Mouse (Mus musculus) brain, embryonic 14.5 days (tissue): ENCODE results near the gene Vmn1r130. TPM values are rescaled to one million over a fixed set of nuclear protein-coding genes. Genes with fewer than 3 reads are reported as not detected.
"Not testable (repeated sequence)": the region's sequence is repeated elsewhere in the genome, so short reads cannot be mapped to it uniquely, and the experiment has no call there.

Experiments used
- DNase-seq: peaks from one replicate; pipeline ENCODE4 v3.0.0-alpha.2; 2011; ENCODE audit warnings: low read depth
- polyA plus RNA-seq: library from polyadenylated mRNA; depleted of rRNA; stranded (reverse); fragments of >200 nt; gene quantifications from 2 replicates; pipeline ENCODE4 v1.2.3, GENCODE M21; 2012; rRNA removed

The Vmn1r130 gene
- polyA plus RNA-seq, result not detected in 2 replicates

DNA sequence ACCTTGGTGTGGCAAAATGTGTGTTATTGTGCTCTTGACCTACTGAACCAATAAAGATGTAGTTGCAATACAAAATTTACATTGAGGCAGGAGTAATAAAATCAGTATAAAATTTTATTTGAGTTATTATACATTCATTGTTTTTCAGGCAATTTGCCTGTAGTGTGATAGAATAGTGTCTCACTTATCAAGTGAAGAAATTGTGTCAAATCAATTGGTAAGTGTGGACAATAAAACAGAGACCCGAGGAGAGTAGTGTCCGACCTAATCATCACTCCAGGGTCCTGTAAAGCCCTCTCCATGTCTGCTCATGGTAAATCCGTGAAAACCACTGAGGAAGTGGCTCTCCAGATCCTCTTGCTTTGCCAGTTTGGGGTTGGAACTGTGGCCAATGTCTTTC is at the start of gene Vmn1r130:
Vmn1r130 (plus strand) TSS at position 301 of the 400 bp plus-strand sequence.
- not testable (repeated sequence) for DNase-seq

DNA sequence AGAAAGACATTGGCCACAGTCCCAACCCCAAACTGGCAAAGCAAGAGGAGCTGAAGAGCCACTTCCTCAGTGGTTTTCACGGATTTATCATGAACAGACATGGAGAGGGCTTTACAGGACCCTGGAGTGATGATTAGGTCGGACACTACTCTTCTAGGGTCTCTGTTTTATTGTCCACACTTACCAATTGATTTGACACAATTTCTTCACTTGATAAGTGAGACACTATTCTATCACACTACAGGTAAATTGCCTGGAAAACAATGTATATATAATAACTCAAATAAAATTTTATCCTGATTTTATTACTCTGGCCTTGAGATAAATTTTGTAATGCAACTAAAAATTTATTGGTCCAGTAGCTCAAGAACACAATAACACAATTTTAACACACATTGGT is 34.4 kb downstream of the Vmn1r130 start, which contains the start of gene Vmn1r131:
Vmn1r131 (minus strand) TSS at position 101 of the 400 bp plus-strand sequence.
- DNase-seq, result not testable (repeated sequence)

Other genes with a start within 250 kb of the Vmn1r130 start
- gene Vmn1r125, start 239.6 kb upstream of the Vmn1r130 start, polyA plus RNA-seq, result not detected in 2 replicates
- gene Vmn1r126, start 210.3 kb upstream of the Vmn1r130 start, polyA plus RNA-seq, result not detected in 2 replicates
- not detected in 2 replicates for gene Vmn1r127, start 191.9 kb upstream of the Vmn1r130 start, polyA plus RNA-seq
- not detected in 2 replicates for gene Vmn1r128, start 162.4 kb upstream of the Vmn1r130 start, polyA plus RNA-seq
- not detected in 2 replicates for gene Vmn1r129, start 150.5 kb upstream of the Vmn1r130 start, polyA plus RNA-seq
- not detected in 2 replicates for gene Gm6882, start 79.0 kb upstream of the Vmn1r130 start, polyA plus RNA-seq
- gene Vmn1r131, start 34.3 kb downstream of the Vmn1r130 start, polyA plus RNA-seq, result not detected in 2 replicates
- gene Vmn1r132, start 102.3 kb downstream of the Vmn1r130 start, polyA plus RNA-seq, result not detected in 2 replicates
- gene Gm4175, start 249.7 kb downstream of the Vmn1r130 start, polyA plus RNA-seq, result not detected in 2 replicates